Mouse (Mus musculus) limb, embryonic 12.5 days (tissue): Measurements from ENCODE around the gene Fbxw4. TPM values are rescaled to one million over a fixed set of nuclear protein-coding genes. Genes with fewer than 3 reads are reported as not detected.

Source experiments
- ATAC-seq: fragments of 200-750 bp; cut with Nextera tagmentation; 2 replicates; pipeline ENCODE4 v1.8.0; 2017; ENCODE audit warnings: low read depth, moderate TSS enrichment; ENCODE audit not compliant: insufficient number of reproducible peaks, insufficient read depth, low FRiP score, low TSS enrichment
- H3K27ac ChIP-seq: fragments of 300-500 bp; sonication (generic); 2 replicates; pipeline ENCODE4 v1.5.1; 2016; ENCODE audit warnings: mild to moderate bottlenecking, moderate library complexity
- H3K27me3 ChIP-seq: fragments of 300-500 bp; sonication (generic); 2 replicates; pipeline ENCODE4 v1.6.1; 2016; ENCODE audit warnings: mild to moderate bottlenecking, moderate library complexity
- H3K36me3 ChIP-seq: fragments of 300-500 bp; sonication (generic); 2 replicates; pipeline ENCODE4 v1.6.1; 2016; ENCODE audit warnings: mild to moderate bottlenecking, moderate library complexity
- H3K4me1 ChIP-seq: fragments of 300-500 bp; sonication (generic); replicated peaks from 2 replicates; pipeline ENCODE4 v1.6.1; 2016
- H3K4me2 ChIP-seq: fragments of 300-500 bp; sonication (generic); 2 replicates; pipeline ENCODE4 v1.6.1; 2016; ENCODE audit warnings: mild to moderate bottlenecking, moderate library complexity
- H3K4me3 ChIP-seq: fragments of 300-500 bp; sonication (generic); replicated peaks from 2 replicates; pipeline ENCODE4 v1.5.1; 2016; ENCODE audit warnings: mild to moderate bottlenecking
- H3K9ac ChIP-seq: fragments of 300-500 bp; sonication (generic); replicated peaks from 2 replicates; pipeline ENCODE4 v1.6.1; 2016; ENCODE audit warnings: mild to moderate bottlenecking, moderate library complexity
- H3K9me3 ChIP-seq: fragments of 300-500 bp; sonication (generic); 2 replicates; pipeline ENCODE4 v1.6.1; 2016; ENCODE audit warnings: mild to moderate bottlenecking, moderate library complexity
- WGBS: fragments of 180-500 bp; shearing (Covaris S2); methylation state at CpG from one replicate; pipeline ENCODE4 v1.1.7; 2016; 5-methylcytosine and 5-hydroxymethylcytosine counted together
- polyA plus RNA-seq: library from polyadenylated mRNA; unstranded; fragments of >200 nt; fragmentation: Nextera tagmentation; extraction: Ambion mirVana; gene quantifications from 2 replicates; pipeline ENCODE4 v1.2.1, GENCODE M21; 2016

Gene Fbxw4
- polyA plus RNA-seq, 1 experiment from 2014 or later, result 6.8 TPM

DNA sequence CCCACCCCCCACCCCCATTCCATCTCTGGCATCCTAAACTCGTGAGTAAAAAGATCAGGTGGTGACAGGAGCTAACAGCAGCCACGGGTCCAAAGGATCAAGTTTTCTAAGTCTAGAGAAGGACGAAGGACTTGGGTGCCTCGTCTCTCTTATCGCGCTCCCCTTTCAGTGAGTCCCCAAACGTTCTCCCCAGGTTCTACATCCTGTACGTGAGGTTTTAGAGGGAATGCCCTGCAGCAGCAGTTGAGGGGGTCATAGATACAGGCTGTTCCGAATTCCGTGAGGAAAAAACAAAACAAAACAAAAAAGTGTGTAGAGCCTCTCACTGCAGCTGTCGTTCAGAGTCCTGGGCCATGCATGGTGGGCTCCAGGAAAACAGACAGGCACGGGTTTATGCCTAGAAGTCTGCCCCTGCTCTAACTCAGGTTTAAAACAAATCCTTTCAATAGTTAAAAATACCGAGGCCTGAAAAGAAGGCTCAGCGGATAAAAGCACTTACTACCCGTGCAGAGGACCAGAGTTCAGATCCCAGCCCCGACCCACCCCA, 16.7 kb upstream of the Fbxw4 start:
- H3K27me3 ChIP-seq, result peaks cover 38% of the 10 kb centered on the region
- peak overlapping the region; percentile 36 for H3K4me3 ChIP-seq
- no peaks in the 10 kb centered on the region for H3K9me3 ChIP-seq
- H3K36me3 ChIP-seq, result no peaks in the 10 kb centered on the region
- H3K4me1 ChIP-seq, result peaks cover 15% of the 10 kb centered on the region
- ATAC-seq, result no peak
- 8% methylated on average over 16 of the region's 16 CpGs for WGBS
- H3K9ac ChIP-seq, result 0 out of 2 replicates have a peak overlapping the region, but pooled peaks have one; percentile 28
- H3K27ac ChIP-seq, result no peak overlapping the region
- peak overlapping the region; percentile 66 for H3K4me2 ChIP-seq

DNA sequence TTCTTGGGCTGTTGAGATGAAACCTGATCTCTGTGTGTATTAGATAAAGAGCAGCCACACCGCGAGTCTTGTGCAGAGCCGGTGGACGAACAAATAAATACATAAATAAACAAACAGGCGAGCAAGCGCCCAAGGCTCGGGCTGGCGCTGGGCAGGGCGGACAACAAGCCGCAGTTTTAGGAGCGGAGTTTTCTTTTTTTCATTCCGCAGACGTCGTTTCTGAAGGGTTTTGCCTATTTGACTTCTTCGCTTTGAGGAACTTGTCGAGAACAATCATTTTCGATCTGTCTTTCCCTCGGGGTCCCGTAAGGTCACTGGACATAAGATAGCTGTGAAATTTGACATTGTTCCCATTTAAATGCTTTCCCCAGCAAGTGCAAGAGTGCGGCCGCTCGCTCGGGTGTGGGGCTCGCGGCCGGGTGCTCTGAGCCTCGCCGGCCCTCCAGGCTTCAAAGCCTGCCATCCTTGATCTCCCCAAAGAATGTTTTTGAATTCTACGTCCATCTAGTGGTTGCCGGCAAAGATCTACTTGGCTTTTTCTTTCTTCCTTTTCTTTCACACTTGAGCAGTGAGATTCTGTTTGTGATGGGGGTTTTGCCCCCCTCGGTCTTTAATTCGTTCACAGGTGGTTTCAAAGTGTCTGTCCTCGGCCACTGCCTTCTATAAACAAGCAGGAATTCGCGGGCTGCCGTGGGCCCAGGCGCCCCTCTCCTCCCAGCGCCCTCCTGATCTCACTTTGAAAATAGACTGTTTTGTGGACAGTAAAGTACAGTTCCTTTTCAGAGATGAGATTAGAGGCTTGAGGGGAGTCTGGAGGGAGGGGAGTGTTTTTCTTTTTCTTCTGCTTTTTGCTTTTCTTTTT, 15.8 kb upstream of the Fbxw4 start:
- Histone ChIP-seq H3K27me3 (peaks cover 36% of the 10 kb centered on the region), H3K4me1 (peaks cover 15% of the 10 kb centered on the region), H3K36me3 (no peaks in the 10 kb centered on the region), H3K9ac (peak overlapping the region; percentile 28), H3K27ac (no peak overlapping the region), H3K4me3 (peak overlapping the region; percentile 36), H3K4me2 (peak overlapping the region; percentile 66), H3K9me3 (no peaks in the 10 kb centered on the region)
- WGBS, result under 1% methylated on average over 38 of the region's 38 CpGs
- no peak for ATAC-seq

DNA sequence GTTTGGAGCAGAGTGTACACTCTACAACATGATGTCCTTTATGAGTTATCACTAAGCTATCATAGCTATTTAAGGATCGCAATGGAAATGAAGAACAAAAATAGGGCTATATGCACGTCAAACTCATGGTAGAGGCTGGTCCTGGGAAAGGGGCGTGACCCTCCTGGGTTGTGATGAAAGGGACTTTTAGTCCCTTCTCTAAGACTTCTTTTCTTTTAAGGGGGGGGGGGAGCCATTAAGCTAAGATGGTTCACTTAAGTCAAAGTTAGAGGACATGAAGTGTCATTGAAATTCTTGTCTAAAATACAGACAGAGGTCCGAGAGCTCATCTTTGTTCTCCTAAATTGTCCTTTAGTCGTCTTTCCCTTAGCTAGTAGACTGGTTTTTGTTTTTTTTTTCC, 15.1 kb upstream of the Fbxw4 start:
- 24% methylated on average over 5 of the region's 5 CpGs for WGBS
- Histone ChIP-seq H3K36me3 (no peaks in the 10 kb centered on the region), H3K4me2 (no peak overlapping the region), H3K27me3 (peaks cover 36% of the 10 kb centered on the region), H3K27ac (no peak overlapping the region), H3K9me3 (no peaks in the 10 kb centered on the region), H3K9ac (no peak overlapping the region), H3K4me3 (no peak overlapping the region; the same call in 1 of the 2 replicates), H3K4me1 (peaks cover 15% of the 10 kb centered on the region)
- no peak for ATAC-seq

DNA sequence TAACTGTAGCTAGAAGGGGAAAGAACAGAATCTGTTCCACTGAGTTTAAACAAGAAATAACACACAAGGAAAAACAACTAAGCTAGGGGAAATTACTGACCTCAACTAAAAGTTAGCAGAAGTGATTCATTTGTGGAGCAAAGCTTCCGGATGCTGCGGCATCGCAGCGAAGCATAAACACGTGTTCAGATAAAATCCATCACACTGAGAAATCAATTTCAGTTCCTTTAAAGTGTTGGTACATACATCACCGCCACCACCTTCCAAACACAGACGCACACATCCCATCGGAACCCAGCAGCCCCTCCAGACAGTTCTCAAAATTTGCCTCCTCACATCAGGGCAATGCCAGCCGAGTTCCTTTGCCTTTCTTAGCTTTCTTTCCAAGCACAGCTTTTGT, 12.9 kb upstream of the Fbxw4 start:
- Histone ChIP-seq H3K9me3 (no peaks in the 10 kb centered on the region), H3K27me3 (peaks cover 36% of the 10 kb centered on the region), H3K9ac (no peak overlapping the region), H3K4me1 (peaks cover 15% of the 10 kb centered on the region), H3K4me2 (no peak overlapping the region), H3K4me3 (no peak overlapping the region), H3K36me3 (no peaks in the 10 kb centered on the region), H3K27ac (no peak overlapping the region)
- 88% methylated on average over 9 of the region's 9 CpGs for WGBS
- no peak for ATAC-seq

GRCm38 (mm10) chr19:45668986-45669385, 8.9 kb upstream of the Fbxw4 start:
- Histone ChIP-seq H3K9me3 (no peaks in the 10 kb centered on the region), H3K9ac (no peak overlapping the region), H3K4me3 (no peak overlapping the region), H3K27me3 (peaks cover 9% of the 10 kb centered on the region; the same call in 1 of the 2 replicates), H3K27ac (no peak overlapping the region), H3K4me1 (no peaks in the 10 kb centered on the region), H3K4me2 (no peak overlapping the region), H3K36me3 (no peaks in the 10 kb centered on the region)
- ATAC-seq, result no peak
- WGBS, result 81% methylated on average over 4 of the region's 4 CpGs

DNA sequence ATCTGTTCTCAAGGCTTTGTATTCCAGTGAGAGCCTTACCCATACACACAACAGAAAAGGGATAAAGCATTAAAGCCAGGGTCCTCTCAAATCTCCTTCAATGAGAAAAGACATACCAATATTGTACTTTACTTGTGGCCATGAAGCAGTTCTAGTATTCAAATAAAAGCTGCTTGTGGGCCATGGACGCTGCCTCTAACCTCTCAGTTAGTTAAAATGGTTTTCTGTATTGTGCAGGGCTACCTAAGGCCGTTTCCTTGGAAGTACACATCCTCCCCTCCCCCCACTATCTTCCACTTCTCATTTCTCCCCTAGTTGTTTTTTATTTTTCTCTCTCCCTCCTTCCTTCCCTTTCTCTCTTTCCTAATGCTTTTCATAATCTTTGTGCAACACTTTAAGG, 3.7 kb upstream of the Fbxw4 start:
- WGBS, result 70% methylated on average over 2 of the region's 2 CpGs
- Histone ChIP-seq H3K9ac (no peak overlapping the region), H3K4me2 (no peak overlapping the region), H3K4me3 (no peak overlapping the region), H3K27ac (no peak overlapping the region), H3K4me1 (peaks cover 5% of the 10 kb centered on the region), H3K9me3 (no peaks in the 10 kb centered on the region), H3K27me3 (no peaks in the 10 kb centered on the region), H3K36me3 (no peaks in the 10 kb centered on the region)
- no peak for ATAC-seq

GRCm38 (mm10) chr19:45660503-45660790, 335 bp upstream of the Fbxw4 start:
- peak overlapping the region; percentile 99 for H3K9ac ChIP-seq
- peak overlapping the region; percentile 82 for H3K4me2 ChIP-seq
- no peaks in the 10 kb centered on the region for H3K9me3 ChIP-seq
- no peaks in the 10 kb centered on the region for H3K36me3 ChIP-seq
- H3K27ac ChIP-seq, result peak overlapping the region; percentile 96
- 21% methylated on average over 18 of the region's 18 CpGs for WGBS
- H3K4me3 ChIP-seq, result peak overlapping the region; percentile 92
- H3K27me3 ChIP-seq, result no peaks in the 10 kb centered on the region
- peaks cover 26% of the 10 kb centered on the region for H3K4me1 ChIP-seq
- no peak for ATAC-seq

- ATAC-seq, result no peak
Measured at GRCm38 (mm10) chr19:45659301-45659737, 793 bp downstream of the Fbxw4 start.

GRCm38 (mm10) chr19:45658556-45659268, 1.4 kb downstream of the Fbxw4 start:
- Histone ChIP-seq H3K4me1 (peaks cover 41% of the 10 kb centered on the region), H3K27me3 (no peaks in the 10 kb centered on the region), H3K9me3 (no peaks in the 10 kb centered on the region), H3K27ac (no peak overlapping the region), H3K4me2 (peak overlapping the region; percentile 82), H3K9ac (peak overlapping the region; percentile 99; the same call in 1 of the 2 replicates), H3K4me3 (peak overlapping the region; percentile 92), H3K36me3 (no peaks in the 10 kb centered on the region)
- no peak for ATAC-seq
- 68% methylated on average over 10 of the region's 10 CpGs for WGBS

More at GRCm38 (mm10) chr19:45659301-45659737, 793 bp downstream of the Fbxw4 start:
- under 1% methylated on average over 18 of the region's 18 CpGs for WGBS
- Histone ChIP-seq H3K9me3 (no peaks in the 10 kb centered on the region), H3K4me1 (peaks cover 35% of the 10 kb centered on the region), H3K27ac (peak overlapping the region; percentile 96), H3K36me3 (no peaks in the 10 kb centered on the region), H3K27me3 (no peaks in the 10 kb centered on the region), H3K9ac (peak overlapping the region; percentile 99), H3K4me3 (peak overlapping the region; percentile 92), H3K4me2 (peak overlapping the region; percentile 82)

DNA sequence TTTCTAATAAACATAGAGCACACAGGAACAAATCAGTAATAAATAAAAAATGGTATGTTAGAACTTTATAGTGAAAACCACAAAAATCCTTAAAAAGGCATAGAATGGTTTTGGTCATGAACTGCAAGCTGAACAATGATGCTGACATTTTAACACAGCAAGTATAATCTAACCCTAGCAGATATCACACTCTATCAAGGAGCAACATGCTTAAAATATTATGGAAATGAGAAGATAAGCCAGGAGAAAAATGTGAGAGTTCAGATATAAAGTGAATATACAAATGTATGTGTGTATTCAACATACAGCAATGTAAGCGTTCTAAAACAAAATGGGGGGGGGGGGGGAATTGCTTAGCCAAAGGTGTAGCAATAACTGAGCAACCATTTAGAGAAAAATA, 2.3 kb downstream of the Fbxw4 start:
- no peak overlapping the region for H3K27ac ChIP-seq
- WGBS, result 82% methylated on average over 1 of the region's 1 CpGs
- H3K9ac ChIP-seq, result no peak overlapping the region
- H3K36me3 ChIP-seq, result no peaks in the 10 kb centered on the region
- H3K4me1 ChIP-seq, result peaks cover 50% of the 10 kb centered on the region
- H3K4me2 ChIP-seq, result no peak overlapping the region
- no peak overlapping the region for H3K4me3 ChIP-seq
- no peak for ATAC-seq
- no peaks in the 10 kb centered on the region for H3K9me3 ChIP-seq
- H3K27me3 ChIP-seq, result no peaks in the 10 kb centered on the region

- Histone ChIP-seq H3K27me3 (no peaks in the 10 kb centered on the region), H3K9ac (no peak overlapping the region), H3K27ac (no peak overlapping the region), H3K9me3 (no peaks in the 10 kb centered on the region), H3K4me1 (peaks cover 58% of the 10 kb centered on the region), H3K4me3 (no peak overlapping the region), H3K4me2 (no peak overlapping the region), H3K36me3 (no peaks in the 10 kb centered on the region)
- 70% methylated on average over 8 of the region's 8 CpGs for WGBS
- no peak for ATAC-seq
Measured at GRCm38 (mm10) chr19:45656810-45657595, 3.1 kb downstream of the Fbxw4 start.
